Mouse (Mus musculus): Measurements from ENCODE around the gene Taar6.

Gene Taar6

DNA sequence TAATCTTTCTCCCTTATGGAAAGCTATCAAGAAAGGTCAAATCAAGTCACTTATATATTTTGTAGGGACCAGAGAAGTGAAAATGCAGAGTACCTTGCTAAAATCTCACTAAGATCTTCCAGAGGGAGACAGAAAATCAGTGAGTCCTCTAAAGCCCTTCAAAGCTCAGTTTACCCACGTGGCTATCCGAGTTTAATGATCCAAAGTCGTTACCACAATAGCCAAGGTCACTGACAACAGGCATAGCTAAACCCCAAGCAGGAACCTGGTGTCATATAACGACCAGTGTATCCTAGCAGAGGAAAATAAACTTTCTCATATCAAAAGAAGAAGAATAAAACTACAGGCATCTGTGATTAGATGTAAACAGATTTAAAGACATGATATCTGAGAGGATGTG lies 47.8 kb downstream of the Taar6 start:
- no peak for DNase-seq (ENCODE audit: low spot score in 2 of 2)

All from spleen, postnatal 4 days (tissue).